Mouse (Mus musculus) ovary, postnatal 10 days (tissue): ENCODE data around the gene Cmas.

Source experiments
- DNase-seq: peaks from one replicate; pipeline ENCODE4 v3.0.0; 2022; ENCODE audit warnings: low spot score

The Cmas gene

DNA sequence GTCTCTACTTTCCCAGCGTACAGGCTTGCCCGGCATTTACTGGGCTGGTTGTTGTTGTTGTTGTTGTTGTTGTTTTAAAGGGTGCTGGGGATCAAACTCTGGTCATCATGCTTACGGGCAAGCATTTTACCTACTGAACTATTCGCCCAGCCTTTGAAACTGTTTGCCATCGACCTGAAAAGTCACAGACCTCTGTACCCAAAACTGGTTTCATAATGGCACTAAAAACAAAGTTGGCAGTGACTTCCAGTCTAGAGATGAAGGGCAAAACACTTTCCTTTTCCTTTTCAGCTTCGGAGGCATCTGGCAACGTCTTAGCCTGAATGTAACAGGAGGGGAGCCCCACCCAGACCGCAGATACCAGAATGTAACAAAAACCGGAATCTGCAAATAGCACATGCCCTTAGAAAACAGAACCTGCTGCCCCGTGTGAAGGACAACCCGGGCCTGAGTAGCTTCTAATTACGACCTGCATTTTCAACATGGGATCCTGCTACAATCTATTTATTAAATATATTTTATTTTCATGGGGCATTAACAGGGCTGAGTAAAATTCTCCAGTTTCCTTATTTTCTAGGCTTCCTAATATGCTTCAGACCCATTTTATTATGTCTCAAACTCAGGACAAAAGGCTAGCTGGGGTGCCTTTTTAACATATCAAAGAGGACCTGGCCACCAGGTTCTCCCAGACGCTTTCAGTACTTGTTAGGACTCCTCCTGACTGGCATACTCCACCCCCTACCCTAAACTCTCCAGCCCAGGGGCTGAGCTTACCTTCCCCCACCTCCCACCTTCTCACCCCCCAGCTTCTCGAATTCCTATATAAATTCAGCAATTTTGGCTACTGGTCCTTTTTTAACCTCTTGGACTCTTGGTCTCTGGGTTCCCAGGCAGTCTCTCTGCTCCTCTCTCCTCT, 3.9 kb upstream of the Cmas start:
- DNase-seq = no peak

DNA sequence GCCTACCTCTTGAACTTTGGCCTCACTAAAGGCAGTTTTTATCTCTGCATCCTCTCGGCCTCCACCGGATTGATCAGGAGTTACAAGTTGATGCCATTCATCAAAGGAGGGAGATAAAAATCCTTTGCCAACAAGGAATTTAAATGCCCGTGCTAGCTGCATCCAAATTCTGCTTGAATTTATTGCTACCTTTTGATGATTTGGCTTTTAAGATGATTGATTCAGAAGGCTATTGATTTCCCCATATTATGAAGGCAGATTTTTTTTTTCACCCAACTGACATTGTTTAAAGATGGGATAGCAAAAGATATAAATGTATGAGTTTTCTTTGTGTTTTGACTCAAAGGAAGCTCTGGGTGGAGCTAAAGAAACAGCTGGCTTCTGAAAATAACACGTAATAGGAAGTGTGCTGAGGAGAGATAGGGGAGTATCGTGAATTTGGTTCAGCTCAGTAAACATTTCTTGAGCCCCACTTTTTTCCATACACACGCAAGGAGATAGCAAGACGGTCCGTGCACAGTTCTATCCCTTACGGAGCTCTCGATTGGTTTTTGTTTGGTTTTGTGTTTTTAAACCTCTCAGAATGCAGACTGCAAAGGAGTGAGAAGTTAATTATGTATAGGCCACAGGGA, 964 bp downstream of the Cmas start:
- no peak for DNase-seq

DNA sequence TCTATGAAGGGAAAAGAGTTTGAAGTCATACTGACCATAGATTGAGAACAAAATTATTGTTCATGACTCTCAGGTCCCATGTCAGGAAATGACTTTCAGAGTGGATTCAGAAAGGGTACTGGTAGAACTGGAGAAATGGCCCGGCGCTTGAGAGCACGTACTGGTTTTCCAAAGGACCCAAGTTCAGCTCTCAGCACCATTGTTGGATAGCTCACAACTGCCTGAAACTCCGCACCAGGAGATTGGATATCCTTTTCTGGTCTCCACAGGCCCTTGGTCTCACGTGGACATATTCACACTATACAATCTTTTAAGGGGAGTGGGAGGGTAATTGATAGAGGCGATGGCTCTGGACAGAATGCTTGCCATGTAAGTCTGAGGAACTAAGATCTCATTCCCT, 1.5 kb downstream of the Cmas start:
- DNase-seq = no peak

DNA sequence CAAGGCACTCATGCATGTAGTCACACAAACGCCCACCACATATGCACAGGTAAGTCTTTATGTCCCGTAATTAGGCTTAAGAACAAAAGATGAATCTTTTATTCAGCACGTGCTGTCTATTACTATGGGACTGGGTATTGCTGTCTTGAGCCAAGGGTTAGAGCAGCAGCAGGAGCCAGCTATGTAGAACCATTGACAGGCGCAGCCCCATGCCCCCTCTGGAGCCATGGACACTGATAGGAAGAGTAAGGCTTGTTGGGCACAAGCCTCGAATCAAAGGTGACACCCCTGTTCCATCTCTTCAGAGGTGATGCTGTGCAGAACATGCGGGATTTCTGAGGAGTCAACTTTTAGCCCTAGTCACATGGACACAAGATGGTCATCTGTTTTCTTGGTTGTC, 2.1 kb downstream of the Cmas start:
- no peak for DNase-seq

DNA sequence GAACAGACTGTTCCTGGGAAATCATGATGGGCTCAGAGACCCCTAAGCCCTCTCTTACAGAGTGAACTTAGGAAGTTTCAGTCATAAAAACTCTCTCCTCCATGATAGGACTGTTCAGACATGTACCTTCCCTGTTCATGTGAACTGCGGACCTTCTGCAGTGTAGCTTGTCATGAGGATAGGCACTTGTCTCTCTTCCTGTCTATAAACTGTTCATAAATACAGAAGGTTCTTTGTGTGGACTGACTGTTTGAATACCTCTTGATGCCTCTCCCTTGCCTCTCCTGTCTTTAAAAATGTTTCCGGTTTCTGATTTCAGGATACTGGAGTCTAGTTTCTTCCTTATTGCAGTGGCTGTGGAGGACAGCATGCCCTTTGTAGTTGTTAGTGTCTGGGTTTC, 3.1 kb downstream of the Cmas start:
- no peak for DNase-seq

DNA sequence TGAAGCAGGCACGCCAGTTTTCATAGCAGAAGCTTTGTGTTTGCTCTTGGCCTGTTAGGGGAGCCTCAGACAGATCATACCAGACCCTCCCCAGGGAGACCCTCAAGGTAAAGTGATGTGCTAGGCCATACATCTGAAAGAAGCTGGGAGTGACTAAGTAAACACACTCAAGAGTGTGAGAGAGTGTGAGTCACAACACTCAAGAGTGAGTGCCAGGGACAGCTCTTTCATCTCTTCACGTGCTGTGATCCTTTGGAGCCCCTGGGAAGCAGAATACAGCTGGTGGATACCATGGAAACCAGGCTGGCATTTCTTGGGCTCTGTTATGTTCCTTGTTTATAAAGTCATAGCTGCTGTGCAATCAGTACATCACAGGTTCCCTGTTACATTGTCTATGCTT, 8.4 kb downstream of the Cmas start:
- DNase-seq = no peak

DNA sequence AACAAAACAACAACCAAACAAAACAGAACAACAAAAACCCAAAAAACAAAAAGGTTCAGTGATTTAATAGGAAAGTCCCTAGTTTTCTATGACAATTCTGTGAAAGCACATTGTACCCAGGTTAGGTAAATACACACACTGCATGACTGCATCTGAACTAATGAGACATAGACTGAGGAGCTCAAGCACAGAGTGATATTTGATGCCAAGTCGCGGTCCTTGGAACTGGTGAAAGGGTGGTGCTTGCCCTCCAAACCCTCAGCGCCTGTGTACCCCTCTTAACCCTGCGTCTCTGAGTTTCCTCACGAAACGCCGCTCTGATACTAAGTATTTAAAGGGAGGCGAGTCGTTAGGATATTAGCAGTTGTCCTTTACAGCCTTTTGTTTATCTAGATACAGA, 10.8 kb downstream of the Cmas start:
- DNase-seq = no peak

DNA sequence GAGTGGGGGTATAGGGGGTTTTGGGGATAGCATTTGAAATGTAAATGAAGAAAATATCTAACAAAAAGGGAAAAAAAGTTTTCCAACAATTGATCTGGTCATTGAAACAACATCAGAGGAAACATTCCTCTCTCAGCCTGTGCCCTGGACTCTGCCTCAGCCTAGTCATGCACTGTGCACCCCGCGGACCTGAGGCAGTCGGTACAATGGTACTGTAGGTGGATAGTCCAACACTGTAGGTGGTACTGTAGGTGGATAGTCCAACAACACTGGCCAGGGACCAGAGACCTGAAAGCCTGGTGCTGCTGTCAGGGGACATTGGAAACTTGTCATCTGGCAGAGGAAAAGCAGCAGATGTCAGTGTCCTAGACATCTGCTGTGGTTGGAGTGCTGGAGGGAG, 13.4 kb downstream of the Cmas start:
- DNase-seq = no peak

DNA sequence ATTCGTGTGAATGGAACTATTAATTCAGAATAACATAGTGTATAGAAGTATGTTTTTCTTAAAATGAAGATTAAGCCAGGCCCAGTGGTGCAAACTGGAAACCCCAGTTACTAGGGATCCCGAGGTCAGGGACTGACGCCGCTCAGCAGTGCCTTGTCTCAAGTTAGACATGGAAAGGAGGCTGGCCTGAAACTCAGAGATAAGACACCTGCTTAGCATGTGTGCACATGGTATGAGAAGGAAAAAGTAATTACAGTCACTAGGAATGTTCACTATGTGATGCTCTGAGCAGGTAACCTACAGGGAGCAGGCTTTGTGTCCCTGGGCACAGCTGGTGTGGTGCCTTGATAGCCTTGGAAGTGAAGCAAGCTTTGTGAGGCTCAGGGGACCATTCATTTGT, 15.2 kb downstream of the Cmas start:
- DNase-seq = no peak

DNA sequence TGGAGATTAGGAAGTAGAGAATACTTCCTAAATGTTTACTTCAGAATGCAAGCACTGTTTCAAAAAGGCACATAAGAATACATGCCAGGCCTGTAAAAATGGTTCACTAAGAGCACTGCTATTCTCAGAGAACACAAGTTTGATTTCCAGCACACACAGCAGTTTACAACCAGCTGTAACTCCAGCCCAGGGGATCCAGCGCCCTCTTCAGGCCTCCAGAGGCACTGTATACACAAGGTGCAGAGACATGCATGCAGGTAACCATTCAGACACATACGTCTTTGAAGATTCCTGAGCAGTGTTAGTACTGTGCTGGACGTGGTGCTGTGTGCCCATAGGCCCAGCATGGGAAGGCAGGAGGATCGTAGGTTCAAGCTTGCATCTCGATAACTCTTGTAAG, 17.1 kb downstream of the Cmas start:
- DNase-seq = no peak

DNA sequence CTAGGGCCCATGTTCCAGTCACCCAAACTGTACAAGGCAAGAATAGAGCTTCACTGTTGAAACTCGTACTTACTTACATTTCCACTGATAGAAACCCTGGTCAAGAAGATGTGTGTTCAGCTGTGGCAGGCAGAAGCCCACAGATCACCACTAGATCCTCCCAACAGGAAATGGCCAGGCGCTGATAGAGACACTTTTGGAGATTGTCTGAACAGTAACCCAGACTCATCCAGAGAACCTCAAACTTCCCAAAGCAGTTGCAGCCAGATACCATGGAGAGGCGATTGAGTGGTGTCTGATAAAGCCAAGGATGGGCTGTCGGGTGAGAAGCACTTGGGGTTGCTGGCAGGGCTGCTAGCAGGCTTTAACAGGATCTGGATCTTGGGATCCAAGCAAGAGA, 20.4 kb downstream of the Cmas start:
- no peak for DNase-seq

DNA sequence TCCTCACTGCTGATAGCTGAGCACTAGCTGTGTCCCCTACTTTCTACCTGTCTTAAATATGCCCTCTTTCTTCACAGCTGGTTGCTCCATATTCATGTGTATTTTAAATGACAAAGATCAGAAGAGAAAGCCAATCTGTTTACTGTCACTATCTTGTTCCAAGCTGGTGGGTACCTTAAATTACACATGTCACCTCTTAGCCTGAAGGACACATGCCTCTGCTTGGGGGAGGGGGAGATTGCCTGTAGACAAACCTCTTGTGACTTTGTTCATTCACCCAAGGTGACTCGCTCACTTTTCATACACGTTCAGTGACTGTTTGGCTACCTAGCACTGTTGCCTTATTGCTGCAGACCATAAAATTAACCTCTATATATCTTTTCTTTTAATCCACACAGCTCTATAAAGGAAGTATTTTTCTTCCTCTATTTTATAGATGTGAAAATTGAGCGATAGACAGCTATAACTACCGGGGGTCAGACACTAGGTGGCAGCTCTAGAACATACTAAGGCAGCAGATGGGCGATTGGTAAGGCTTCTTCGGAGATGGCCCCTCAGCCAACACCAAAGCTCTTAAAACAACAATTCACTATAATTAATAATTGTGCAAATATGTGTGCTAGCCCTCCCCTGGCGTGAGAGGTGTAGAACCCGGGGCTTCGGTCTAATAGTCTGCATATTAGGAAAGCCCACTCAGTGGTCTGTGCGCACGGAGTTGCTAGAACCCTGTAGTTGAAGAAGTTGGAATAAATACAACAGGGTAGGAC, 22.7 kb downstream of the Cmas start:
- no peak for DNase-seq

DNA sequence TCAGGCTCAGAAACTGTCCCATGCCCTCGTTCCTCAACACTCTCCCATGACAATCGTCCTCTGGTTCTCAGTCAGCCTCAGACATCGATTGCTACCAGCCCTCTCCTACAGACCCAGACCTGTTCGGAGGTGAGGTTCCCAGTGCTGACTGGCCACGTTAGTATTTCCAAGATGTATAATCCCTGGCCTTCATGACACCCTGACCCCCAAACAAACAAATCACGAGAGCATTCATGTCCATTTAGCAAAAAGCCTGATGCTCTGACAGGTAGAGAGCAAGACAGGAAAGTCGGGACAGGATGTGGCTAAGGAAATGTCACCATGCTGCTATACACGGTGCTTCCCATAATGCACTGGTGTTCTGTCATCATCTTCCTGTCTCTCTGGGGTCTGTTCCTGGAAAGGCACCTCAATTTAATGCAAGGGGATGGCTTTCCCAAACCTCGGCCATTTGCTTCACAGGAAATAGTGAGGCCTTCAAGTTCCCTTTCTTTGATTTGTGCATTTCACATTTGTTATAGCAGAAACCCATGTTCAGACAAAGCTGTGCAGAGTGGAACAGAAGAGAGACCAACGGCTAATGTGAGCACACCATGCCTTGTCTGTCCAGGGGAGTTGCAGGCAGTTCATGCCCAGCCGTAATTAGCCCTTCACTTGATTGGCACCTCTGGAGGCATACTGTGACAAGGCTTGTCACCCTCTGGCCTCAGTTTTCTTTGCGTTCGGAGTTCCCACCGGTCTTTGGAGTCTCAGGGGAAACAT, 23.5 kb downstream of the Cmas start:
- no peak for DNase-seq

DNA sequence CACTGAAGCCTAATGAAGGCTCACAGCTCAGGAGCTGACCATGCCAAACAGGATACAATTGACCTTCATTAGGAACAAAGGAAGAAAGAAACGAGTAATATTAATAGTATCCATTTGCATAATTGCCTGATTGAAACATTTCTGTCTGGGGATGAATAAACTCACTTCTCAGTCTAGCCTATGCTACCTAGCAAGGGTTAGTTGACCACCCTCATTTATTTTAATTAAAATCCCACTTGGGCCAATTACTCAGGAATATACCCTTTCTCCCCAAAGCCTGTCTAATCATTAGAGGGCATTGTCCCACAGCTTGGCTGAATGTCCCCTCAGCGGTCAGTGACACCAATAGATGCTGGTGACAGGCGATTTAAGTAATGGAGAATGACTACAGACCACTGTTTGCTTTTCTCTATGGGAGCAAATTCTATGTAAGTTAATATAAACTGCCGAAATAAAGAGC, 24.1 kb downstream of the Cmas start:
- DNase-seq = no peak

DNA sequence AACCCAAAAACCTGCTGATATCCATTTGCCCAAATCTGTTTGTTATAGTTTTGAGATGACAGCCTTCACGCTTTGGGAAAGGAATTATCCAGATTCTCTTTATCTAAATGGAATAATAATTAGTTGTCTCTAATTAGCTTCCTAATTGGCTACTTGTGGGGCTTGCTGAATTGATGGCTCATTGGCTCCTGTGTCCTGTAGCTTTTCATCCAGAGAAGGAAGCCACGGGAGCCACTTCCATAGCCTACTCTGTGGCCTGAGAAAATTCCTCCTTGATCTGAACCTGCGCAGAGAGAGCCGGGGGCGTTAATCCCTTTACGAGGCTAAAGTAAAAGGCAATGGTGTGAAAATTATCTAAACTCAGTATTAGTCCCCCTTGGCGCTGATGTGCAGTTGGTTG, 24.8 kb downstream of the Cmas start:
- DNase-seq = no peak

DNA sequence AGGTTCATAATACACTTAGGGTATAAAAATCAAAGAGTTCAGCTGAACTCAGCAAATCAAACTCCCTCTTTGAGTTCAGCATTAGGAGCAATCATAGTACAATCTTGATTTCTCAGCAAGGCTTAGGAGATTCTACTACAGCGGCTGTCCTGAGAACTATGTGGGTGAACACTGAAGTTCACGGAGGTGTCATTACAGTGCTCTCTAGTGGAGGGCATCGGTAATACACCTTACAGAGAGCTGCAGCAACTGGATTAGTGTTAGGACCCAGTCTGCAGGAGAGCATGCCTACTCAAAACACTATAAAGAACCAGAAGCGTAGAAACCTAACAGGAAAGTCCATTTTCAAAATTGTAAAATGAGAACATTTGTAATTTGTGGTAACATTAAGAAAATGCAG, 28.9 kb downstream of the Cmas start:
- DNase-seq = no peak

DNA sequence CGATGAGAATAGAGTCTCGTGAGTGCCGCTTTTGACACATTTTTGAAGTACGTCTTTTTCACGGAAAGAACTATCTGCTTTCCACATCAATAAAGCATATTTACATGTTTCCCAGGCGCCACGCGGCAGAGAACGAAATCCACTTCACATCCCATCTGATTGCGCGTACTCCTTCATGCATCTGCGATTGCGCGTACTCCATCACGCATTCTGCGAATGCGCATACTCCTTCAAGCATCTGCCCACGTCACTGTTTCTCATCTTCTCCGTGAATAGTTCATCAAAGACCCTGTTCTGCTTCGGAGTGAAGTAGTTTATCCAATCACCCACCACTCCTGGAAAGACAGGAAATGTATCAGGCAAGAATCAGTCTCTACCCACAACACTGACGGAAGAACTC, 29.6 kb downstream of the Cmas start:
- DNase-seq = no peak

DNA sequence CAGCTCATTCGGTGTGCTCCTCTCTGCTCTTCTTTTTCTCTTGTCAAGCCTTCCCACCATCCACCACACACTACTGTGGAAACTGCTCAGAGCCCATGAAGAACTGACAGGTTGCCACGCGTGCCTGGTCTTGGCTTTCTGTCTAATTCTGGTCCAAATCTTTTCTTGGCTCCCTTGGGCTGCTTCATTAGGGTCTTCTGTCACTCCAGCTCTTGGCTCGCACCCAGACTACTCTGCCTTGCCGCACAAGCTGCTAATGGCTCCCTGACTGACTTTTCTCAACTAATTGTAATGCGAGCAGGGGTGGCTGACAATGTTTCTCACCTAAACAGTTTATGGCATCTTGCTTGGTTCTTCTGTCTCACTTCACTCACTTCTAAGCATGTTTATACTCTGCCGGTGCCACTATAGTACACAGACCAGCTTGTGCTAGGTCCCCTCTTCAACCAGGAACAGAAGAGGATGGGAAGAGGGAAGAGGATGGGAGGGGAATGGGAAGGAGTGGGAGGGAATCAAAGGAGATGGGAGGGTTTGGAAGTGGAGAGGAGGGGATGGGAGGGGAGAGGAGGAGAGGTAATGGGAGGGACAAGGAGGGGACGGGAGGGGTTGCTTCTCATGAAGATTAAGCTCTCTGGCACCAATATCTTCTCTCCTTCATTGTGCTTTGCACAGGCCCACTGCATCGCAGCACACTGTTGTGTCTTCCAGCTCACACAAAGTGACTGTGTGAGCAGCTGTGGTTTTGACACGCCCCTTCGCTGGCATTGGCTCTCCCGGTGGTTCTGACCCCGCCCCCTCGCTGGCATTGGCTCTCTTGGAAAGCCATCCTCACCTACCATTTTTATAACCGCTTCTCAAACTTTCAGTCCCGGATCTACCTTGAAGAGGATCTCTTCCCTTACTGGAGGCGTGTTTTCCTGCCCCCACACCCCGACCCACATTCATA, 31.8 kb downstream of the Cmas start:
- DNase-seq = no peak

DNA sequence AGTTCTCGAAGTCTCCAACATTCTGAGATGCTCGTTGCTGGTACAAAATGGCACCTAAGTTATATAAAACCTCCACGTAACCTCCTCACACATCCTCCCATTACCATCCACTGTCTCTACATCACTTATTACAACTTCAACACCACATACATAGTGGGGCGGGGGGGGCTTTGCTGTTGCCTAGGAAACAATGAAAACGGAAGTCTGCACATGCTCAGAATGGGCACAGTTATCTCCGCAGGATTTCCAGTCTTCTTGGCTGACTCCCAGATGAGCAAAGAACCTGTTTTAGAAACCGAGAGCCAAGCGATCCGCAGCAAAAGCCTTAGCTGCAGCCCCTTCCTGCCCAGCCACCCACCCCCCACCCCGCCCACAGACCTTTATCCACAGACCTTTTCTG, 33.2 kb downstream of the Cmas start:
- no peak for DNase-seq

DNA sequence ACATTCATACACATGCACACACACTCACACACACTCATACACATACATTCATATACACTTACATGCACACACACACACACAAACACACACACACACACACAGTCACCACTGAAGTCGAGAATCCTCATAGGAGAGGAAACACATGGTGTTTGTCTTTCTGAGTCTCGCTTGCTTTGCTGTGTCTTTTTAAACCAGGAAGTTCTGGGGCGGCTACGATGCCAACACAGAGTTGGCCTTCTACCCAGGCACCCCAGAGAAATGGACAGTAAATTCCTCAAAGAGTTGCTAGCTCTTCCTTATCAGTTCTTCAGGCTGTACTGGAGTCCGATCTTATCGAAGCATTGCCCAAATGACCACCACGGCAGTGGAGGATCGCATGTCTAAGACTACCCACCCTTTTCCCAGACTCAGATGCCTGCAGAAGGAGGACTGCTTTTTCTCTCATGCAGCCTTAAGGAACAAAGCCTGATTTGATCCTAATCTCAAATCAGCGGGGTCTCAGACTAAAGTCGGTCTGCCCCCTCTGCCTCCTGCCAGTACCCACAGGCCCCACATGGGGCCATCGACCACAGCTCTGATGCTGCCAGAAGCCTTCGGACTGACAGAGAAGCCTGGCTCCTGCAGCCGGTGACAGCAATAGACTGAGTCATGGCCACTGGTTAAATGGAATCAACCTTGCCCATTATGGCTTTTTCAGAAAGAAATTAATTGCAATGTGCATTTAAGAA, 35.9 kb downstream of the Cmas start:
- DNase-seq = no peak
